Mouse (Mus musculus) left cerebral cortex, adult 2 months (tissue): ENCODE data around the gene Myrip. TPM values are rescaled to one million over a fixed set of nuclear protein-coding genes. Genes with fewer than 3 reads are reported as not detected.
"Not testable (repeated sequence)": the region's sequence is repeated elsewhere in the genome, so short reads cannot be mapped to it uniquely, and the experiment has no call there.

Experiments
- DNase-seq, 2 experiments: peaks; one replicate each; pipeline ENCODE4 v3.0.0; 2021 to 2022; ENCODE audit warnings: low spot score in 2 of 2, mixed read lengths in 1 of 2; ENCODE audit errors: extremely low spot score in 1 of 2
- H3K27ac ChIP-seq: fragments of 200-600 bp; 2 replicates; pipeline ENCODE4 v1.8.1; 2022
- H3K4me3 ChIP-seq: fragments of 200-600 bp; 2 replicates; pipeline ENCODE4 v1.8.1; 2022
- CTCF ChIP-seq: fragments of 200-600 bp; IDR thresholded peaks from 2 replicates; pipeline ENCODE4 v1.8.1; 2022; ENCODE audit warnings: antibody characterized with exemption, mild to moderate bottlenecking, moderate library complexity
- intact Hi-C: fragments of 180-260 bp; cut with DNase I; formaldehyde crosslinking; loops from one replicate; pipeline ENCODE4 v1.15.1; 2025
- total RNA-seq, 2 experiments: library from RNA; stranded (reverse); gene quantifications; 2 replicates each; pipeline ENCODE4 v1.2.3; 2021

Gene Myrip
- total RNA-seq, 2 experiments from 2014 or later: 86.1 to 91.1 TPM

- intact Hi-C loops: no loop called here
- peak; percentile 17 for TF ChIP-seq CTCF
These were observed 1.9 kb upstream of the Myrip start for GRCm38 (mm10) chr9:120299429-120299828.

GRCm38 (mm10) chr9:120302980-120303452, 1.7 kb downstream of the Myrip start:
- intact Hi-C loops: loop anchor here (5.0 kb wide), 2 partner anchors 59 to 111 kb away; no protein-coding TSS in a partner anchor
- H3K4me3 ChIP-seq: peak overlapping the region; percentile 53
- DNase-seq: peak; percentile 29 to 39
- no peak for TF ChIP-seq CTCF
- H3K27ac ChIP-seq: peak overlapping the region; percentile 70

More at GRCm38 (mm10) chr9:120299429-120299828, 1.9 kb upstream of the Myrip start:
- no peak overlapping the region for H3K27ac ChIP-seq
- no peak for DNase-seq
- H3K4me3 ChIP-seq: no peak overlapping the region

- peak overlapping the region; percentile 96 for H3K4me3 ChIP-seq
- intact Hi-C loops: loop anchor here (1.0 to 5.0 kb wide), 3 partner anchors 59 to 111 kb away; no protein-coding TSS in a partner anchor
- DNase-seq: peak; percentile 82
- TF ChIP-seq CTCF: peak; percentile 32
- H3K27ac ChIP-seq: peak overlapping the region; percentile 97
These were observed 2.4 kb downstream of the Myrip start for GRCm38 (mm10) chr9:120303453-120304299.

GRCm38 (mm10) chr9:120304300-120305137, 3.2 kb downstream of the Myrip start:
- TF ChIP-seq CTCF: no peak
- peak overlapping the region; percentile 96 for H3K4me3 ChIP-seq
- intact Hi-C loops: loop anchor here (1.0 to 5.0 kb wide), 3 partner anchors 58 to 112 kb away; no protein-coding TSS in a partner anchor
- DNase-seq: peak; percentile 48 to 55
- peak overlapping the region; percentile 97 for H3K27ac ChIP-seq

GRCm38 (mm10) chr9:120315171-120315570, 13.9 kb downstream of the Myrip start:
- intact Hi-C loops: no loop called here
- H3K4me3 ChIP-seq: no peak overlapping the region
- H3K27ac ChIP-seq: no peak overlapping the region
- no peak for TF ChIP-seq CTCF
- DNase-seq: no peak

GRCm38 (mm10) chr9:120319099-120319498, 17.8 kb downstream of the Myrip start:
- H3K4me3 ChIP-seq: no peak overlapping the region
- no peak overlapping the region for H3K27ac ChIP-seq
- TF ChIP-seq CTCF: peak; percentile 7
- DNase-seq: no peak
- intact Hi-C loops: no loop called here

GRCm38 (mm10) chr9:120320573-120320972, 19.3 kb downstream of the Myrip start:
- H3K27ac ChIP-seq: no peak overlapping the region
- DNase-seq: no peak
- intact Hi-C loops: no loop called here
- no peak for TF ChIP-seq CTCF
- H3K4me3 ChIP-seq: no peak overlapping the region

- H3K4me3 ChIP-seq: no peak overlapping the region
- TF ChIP-seq CTCF: no peak
- peak overlapping the region; percentile 63 for H3K27ac ChIP-seq
- no peak for DNase-seq
- intact Hi-C loops: no loop called here
These were observed 21.6 kb downstream of the Myrip start for GRCm38 (mm10) chr9:120322702-120323426.

- DNase-seq, H3K27ac ChIP-seq, intact Hi-C loops, H3K4me3 ChIP-seq: not testable (repeated sequence)
These were observed 29.7 kb downstream of the Myrip start for GRCm38 (mm10) chr9:120331048-120331447.

- intact Hi-C loops: no loop called here
- no peak for DNase-seq
- H3K27ac ChIP-seq: peak overlapping the region; percentile 32; the same call in 1 of the 2 replicates
- H3K4me3 ChIP-seq: no peak overlapping the region
- no peak for TF ChIP-seq CTCF
These were observed 36.9 kb downstream of the Myrip start for GRCm38 (mm10) chr9:120338172-120338571.
